1 mouse cellular context compared by ENCODE assay signal in genomic region chr11:69327648-69328047, GRCm38 (mm10).
TF ChIP-seq lines count a peak whose summit lies in the region.

No protein-coding gene starts in this region.

TF ChIP-seq in MEL, 35 proteins besides CTCF, POLR2A, EP300 and RAD21:
- no peak for TF ChIP-seq E2F4 (IDR thresholded peaks at IDR 0.05; ENCODE audit: borderline replicate concordance, low read depth, low read length)
- peak; percentile 17; the same call in 1 of the 2 replicates for TF ChIP-seq SIN3A (IDR thresholded peaks at IDR 0.05; ENCODE audit: low read length)
- TF ChIP-seq CHD1 (IDR thresholded peaks at IDR 0.05; ENCODE audit: low read depth, low read length): no peak
- TF ChIP-seq MYC (IDR thresholded peaks at IDR 0.05; ENCODE audit: low read depth, low read length): no peak
- no peak for TF ChIP-seq BHLHE40 (IDR thresholded peaks at IDR 0.05; ENCODE audit: borderline replicate concordance, low read depth, low read length)
- TF ChIP-seq SMC3 (IDR thresholded peaks at IDR 0.05; ENCODE audit: low read depth, low read length): no peak
- TF ChIP-seq ETS1 (IDR thresholded peaks at IDR 0.05; ENCODE audit: low read depth, low read length): no peak
- TF ChIP-seq JUND (IDR thresholded peaks at IDR 0.05; ENCODE audit: low read depth, low read length): no peak
- no peak for TF ChIP-seq USF2 (IDR thresholded peaks at IDR 0.05; ENCODE audit: borderline replicate concordance in 1 of 2, insufficient read depth in 1 of 2, low read depth in 1 of 2, low read length in 2 of 2)
- no peak for TF ChIP-seq POLR2AphosphoS5 (IDR thresholded peaks at IDR 0.05; ENCODE audit: borderline replicate concordance, low read depth, low read length)
- TF ChIP-seq GABPA (IDR thresholded peaks at IDR 0.05; ENCODE audit: low read depth, low read length): no peak
- no peak for TF ChIP-seq MYB (IDR thresholded peaks at IDR 0.05; ENCODE audit: low read depth, low read length)
- TF ChIP-seq TAL1 (IDR thresholded peaks at IDR 0.05; ENCODE audit: low read length): peak; percentile 25; the same call in 1 of the 2 replicates
- no peak for TF ChIP-seq TBP (IDR thresholded peaks at IDR 0.05; ENCODE audit: low read depth, low read length)
- no peak for TF ChIP-seq ZC3H11A (IDR thresholded peaks at IDR 0.05; ENCODE audit: low read depth, low read length)
- TF ChIP-seq ZMIZ1 (IDR thresholded peaks at IDR 0.05; ENCODE audit: low read depth, low read length): no peak
- TF ChIP-seq MXI1 (IDR thresholded peaks at IDR 0.05; ENCODE audit: low read depth, low read length): no peak
- TF ChIP-seq NELFE (IDR thresholded peaks at IDR 0.05; ENCODE audit: low read depth, low read length): no peak
- TF ChIP-seq HCFC1 (IDR thresholded peaks at IDR 0.05; ENCODE audit: low read depth, low read length): no peak
- TF ChIP-seq KAT2A (conservative IDR thresholded peaks at IDR 0.05; ENCODE audit: low read depth, low read length): no peak
- peak; percentile 58 for TF ChIP-seq GATA1 (IDR thresholded peaks at IDR 0.05; ENCODE audit: low read depth, low read length)
- TF ChIP-seq POLR2AphosphoS2 (IDR thresholded peaks at IDR 0.05; ENCODE audit: low read length): no peak
- no peak for TF ChIP-seq MEF2A (IDR thresholded peaks at IDR 0.05; ENCODE audit: extremely low read depth, insufficient replicate concordance, low read depth, low read length, poor library complexity, severe bottlenecking)
- TF ChIP-seq ZNF384 (IDR thresholded peaks at IDR 0.05; ENCODE audit: low read depth, low read length): no peak
- no peak for TF ChIP-seq ZKSCAN1 (IDR thresholded peaks at IDR 0.05; ENCODE audit: low read depth, low read length)
